Mouse (Mus musculus): Measurements from ENCODE around the gene Ism1.

DNA sequence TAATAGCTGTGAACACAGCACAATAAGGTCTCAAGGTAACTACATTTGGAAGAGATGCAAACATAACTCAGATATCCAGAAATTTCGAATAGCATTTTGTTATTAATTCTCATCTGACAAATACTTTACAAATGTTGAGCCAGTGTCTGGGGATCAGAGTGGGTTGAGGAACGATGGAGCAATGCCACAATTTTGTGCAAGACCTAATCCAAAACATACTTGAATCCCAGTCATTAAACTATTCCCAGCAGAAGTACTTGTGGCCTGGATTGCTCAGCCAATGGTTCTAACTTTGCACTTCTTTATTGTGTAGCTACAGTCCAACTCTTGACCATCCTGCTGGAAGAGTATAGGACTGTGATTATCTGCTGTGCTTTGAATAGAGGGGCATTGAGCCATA lies 50.1 kb downstream of the Ism1 start:
- TF ChIP-seq CTCF (IDR thresholded peaks at IDR 0.05; ENCODE audit: low read depth, low read length) (no peak), POLR2A (IDR thresholded peaks at IDR 0.05; ENCODE audit: extremely low read depth, insufficient read depth, low read length) (no peak)

Data from liver, adult 2 months (tissue).